Mouse (Mus musculus): ENCODE data around the gene Lmo1. TPM values are rescaled to one million over a fixed set of nuclear protein-coding genes. Genes with fewer than 3 reads are reported as not detected.

The Lmo1 gene
- polyA plus RNA-seq (2017; shearing (Covaris generic)) = not detected

DNA sequence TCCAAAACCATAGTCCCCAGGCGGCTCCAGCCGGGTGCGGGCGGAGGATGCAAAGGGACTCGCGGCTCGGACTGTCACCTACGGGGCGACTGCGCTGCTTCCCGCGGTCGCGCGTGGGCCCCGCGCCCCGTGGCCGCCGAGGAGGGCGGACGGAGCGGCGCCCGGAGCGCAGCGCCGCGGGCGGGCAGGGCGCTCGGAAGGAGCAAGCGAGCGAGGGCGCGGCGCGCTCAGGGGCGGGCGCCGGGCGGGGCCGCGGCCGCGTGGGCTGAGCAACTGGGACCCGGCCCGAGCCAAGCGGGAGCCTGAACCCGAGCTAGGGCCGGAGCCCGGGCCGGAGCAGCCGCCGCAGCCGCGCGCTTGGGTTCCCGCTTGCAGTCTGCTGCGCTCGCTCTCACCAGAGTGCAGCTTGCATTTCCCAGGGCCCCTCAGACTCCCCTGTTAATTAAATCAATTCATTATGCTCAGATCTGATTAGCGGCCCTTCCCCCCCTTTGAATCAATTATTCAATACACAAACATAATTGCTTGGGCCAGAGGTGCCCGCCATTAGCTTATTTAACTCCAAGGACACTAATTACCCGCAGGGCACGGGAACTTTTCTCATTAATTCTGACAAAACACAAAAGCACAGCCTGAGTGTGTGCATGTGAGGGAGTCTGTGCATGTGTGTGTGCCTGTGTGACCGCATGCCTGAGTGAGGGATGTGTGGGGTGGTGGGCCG is at the start of gene Lmo1:
Gene Lmo1 (minus strand): TSS at position 259 of the 721 bp plus-strand sequence.
- no peak for ATAC-seq

DNA sequence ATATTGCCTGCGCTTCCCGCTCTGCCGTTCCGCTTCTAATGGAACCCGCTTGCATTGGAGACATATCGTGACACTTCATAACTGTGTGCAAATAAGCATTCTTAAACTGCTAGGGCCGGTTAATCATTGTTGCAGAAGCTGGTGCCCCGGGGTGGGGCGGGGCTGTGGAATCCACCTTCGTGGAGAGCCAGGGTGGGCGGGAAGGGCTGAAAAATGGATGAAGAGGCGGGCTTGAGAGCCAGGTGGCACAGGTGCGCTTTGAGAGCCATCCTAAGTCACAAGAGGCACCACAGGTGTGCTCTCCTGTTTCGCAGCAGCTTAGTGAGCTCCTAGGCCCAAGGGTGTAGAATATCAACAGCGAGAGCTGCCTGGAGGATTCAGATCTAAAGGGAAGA is 46.7 kb upstream of the Lmo1 start:
- ATAC-seq = no peak

DNA sequence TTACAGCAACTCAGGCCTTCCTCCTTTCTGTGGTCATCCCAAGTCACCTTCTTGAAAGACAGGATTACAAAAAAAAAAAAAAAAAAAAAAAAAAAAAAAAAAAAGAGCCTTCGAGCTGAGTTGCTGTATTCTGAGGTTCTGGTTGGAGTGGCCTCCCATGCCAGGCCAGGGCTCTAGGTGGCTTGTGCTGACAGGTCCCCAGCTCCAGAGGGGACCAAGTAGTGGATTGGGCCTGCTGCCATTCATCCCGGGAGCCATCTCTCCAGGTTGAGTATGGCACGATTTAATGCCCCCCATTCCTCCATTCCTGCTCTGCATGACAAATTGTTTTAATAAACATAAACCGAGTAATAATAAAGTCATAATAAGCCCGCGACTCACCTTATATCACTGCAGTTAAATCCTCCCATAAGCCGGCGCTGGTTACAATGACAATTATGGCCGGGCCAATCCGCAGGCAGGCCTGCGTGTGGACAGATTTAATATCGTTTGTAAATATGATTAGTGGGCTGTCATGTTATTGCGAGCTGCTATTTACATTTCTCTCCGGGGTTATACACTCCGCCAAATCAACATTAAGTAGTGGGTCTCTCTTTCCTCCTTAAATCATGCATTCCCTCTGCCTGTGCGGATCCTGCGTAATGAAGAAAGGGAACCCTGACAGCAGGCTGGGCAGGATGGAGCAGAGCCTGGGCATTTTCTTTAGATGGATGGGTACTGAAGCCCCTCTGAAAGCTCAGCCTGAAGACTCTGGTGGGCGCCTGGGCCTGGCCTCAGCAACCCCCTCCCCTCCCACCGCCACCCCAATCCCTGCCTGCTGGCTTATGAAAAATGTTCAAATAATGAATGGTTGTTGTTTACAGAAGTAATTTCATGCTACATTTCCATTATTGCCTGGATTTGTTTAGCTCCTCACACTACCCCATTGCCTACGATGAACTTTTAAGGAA is 46.0 kb upstream of the Lmo1 start:
- no peak for ATAC-seq

DNA sequence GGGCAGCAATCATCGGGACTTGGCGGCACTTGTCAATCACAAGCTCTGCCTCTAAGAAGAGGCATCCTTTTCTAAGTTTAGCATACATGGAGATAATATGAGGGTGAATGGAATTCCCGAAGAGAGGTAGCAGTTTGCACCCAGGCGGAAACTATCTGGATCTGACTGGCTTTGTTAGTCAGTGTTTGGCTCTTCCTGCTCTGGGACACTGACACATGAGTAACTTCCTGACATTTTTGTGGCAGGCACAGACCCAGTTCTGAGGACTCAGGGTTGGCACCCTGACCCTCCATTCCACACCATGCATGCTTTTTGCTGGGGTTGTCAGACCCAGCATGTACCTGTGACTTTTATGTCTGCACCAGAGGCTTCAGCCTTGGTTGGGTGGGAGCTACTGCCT is 45.0 kb upstream of the Lmo1 start:
- no peak for ATAC-seq

DNA sequence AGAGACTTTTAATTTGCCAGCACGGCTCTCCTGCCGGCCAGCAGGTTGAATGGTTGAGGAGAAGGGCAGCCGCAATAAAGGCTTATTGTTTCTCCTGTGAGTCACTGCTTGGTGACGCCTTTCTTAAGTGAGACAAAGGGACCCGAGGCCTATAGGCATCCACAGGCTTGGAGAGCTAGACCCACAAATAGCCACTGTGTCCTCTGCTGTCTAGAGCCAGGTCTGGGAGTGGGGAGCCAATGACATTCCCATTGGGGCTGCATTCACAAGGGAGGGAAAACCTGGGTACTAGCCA is 43.9 kb upstream of the Lmo1 start:
- ATAC-seq = no peak

DNA sequence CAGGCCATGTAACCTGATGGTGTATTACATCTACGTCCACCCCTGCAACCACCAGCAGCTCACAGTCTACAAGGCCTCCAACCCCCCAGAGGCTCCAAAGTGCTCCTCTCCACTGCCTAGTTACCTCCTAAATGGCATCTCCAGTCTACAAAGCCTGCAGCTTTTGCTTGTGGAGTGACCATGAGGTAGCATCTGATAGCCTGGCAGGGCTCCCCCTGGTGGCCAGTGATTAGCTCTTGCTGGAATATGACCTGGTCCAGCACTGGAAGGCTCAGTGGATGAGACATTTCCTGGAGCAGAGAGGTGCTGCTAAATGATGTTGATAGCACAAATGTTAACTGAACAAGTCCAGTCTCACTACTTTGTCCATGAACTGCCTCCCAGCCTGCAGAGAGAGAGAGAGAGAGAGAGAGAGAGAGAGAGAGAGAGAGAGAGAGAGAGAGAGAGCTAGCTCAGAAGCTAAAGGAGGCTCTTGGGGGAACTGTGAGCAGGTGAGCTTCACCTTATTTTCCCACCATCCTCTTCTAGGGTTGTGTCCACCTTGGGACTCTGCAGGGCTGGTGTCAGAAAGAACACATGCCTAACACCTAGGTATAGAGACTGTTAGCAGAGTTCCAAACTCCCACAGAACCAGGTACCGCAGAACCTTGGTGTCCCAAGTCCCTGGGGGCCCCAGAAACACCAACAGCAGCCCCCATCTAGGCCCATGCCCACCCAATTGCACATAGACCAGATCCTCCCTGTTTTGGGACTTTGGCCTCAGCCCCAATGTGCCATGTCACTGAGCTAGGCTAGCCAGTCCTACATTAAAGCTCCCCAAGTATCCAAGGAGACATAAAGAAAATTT is 43.3 kb upstream of the Lmo1 start:
- no peak for ATAC-seq

DNA sequence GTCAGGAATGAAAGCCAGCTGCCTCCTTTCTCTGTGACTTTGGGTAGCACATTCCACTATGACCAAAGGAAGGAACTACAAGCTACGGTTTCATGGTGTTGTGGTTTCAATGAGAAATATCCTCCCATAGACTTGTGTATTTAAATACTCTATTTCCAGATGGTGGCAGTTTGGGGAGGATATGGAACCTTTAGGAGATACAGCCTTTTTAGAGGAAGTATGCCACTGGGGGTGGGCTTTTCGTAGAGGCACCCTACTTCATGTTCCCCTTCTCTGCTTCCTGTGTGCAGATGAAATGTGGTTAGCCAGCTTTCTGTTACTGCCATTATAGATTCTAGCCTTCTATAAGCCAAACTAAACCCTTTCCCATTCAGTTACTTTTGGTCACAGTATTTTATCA is 34.8 kb upstream of the Lmo1 start:
- ATAC-seq = no peak

DNA sequence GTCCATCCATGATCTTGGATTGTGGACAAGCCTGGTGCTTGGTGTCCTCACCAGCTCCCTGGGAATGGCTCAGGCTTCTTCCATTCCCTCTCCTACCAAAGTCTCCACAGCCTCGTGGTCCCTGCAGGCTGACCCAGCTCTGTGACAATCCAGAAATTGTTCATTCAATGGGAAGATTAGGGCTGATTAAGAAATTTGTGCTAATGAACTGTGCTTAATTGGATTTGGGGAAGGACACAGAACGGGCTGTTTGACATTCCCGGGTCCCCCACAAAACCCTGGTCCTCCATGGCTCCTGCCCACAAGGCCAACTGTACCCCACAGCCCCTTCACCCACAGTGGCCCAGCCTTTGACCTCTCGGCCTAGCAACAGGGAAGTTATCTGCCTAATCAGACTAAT is 32.8 kb upstream of the Lmo1 start:
- no peak for ATAC-seq

DNA sequence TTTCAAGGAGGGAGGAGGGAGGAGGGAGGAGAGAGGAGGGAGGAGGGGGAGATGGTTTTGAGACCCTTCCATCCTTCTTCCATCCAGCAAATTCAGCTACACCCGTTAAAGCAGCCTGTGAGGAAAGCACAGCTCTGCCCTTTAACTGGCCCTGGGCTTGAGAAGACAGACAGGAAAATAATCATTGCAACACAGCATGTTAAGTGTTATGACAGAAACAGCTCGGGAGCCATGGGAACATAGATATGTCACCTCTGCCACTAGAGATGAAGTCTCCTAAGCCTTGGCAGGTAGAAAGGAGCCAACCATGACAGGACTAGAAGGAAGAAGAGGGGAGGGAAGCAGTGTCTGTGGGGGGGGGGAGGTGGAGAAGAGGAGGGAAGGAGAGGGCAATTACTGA is 31.4 kb upstream of the Lmo1 start:
- ATAC-seq = no peak

DNA sequence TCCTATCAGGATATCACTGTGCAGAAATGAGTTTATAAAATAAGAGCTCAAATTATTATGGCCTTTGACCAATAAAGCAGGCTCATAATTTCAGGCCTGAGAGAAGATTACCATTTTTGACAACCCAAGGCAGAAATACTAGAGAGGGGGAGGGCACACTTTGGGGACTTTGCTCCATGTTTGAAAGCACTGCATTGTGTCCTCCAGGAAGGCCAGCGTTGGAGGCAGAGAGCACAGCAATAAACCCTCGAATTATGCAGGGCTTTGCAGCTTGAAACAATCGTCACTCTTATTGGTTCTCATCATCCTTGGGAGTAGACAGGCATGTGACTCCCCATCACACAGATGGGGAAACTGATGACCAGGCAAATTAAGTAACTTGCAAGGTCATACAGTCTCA is 28.1 kb upstream of the Lmo1 start:
- ATAC-seq = no peak

DNA sequence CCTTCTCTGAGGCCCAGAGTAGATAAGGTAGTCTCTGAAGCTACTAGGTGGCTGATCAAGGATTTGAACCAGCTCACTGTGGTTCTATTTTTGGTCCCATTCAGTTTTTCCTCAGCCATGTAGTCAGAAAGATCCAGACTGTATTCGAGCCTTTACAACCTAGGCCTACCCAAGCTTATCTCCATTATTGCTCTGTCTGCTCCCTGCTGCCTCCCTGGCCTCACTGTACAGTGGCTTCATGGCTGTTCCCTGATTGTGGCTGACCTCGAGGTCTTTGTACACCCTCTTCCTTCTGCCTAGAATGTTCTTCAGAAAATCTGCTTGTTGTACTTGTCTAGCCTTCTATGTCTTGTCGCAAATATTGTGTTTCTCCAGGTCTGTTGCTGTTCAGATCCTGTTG is 25.6 kb upstream of the Lmo1 start:
- no peak for ATAC-seq

DNA sequence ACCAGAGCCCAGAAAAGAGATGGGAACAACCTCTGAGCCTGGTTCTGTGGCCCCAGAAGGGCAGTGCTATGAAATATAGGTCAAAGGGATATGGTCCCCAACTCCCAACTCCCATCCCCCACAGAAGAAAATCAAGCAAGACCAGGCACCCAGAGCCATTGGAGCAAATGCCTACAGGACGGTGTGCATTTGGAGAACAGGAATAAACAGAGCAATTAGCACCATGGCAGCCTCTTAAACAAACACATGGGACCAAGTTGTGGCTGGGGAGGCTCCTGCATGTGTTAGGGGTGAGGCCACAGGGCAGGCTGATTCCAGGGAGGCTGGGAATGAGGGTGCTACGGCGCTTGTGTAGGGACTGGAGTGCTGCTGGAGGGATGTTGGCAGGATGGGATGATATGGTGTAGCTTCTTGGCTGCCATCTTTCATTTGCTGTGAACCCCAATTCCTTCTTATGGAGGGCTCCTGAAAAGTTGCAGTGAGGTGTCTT is 22.2 kb upstream of the Lmo1 start:
- ATAC-seq = no peak

DNA sequence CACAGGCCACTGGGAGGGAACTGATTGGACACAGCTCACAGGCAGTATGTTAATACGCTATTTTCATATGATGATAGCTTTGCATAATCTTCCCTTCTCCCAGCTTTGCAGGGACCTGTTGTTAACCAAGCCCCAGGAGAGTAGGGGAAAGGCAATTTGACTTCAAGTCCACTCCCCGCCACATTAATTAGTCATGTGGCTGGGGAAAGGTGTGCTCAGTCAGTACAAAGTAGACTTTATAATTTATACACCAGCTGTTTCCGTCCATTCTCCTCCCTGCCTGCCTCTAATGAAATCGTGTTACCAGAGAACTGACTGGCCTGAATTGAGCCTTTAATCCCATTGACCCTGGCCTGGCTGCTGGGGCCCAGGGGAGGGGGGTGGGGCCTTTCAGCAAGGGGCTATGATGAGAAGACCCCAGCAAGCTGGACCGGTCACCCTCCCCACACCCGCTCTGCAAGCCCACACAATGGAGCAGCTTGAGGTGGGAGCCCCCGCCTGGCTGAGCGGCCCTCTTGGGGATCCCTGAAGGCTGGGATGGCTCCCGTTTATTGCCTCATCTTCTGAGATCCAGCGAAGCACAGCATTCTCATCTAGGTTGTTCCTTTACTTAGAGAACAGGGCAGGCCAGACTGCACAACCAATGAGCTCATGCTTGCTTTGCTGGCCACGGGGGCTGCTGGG is 21.5 kb upstream of the Lmo1 start:
- no peak for ATAC-seq

DNA sequence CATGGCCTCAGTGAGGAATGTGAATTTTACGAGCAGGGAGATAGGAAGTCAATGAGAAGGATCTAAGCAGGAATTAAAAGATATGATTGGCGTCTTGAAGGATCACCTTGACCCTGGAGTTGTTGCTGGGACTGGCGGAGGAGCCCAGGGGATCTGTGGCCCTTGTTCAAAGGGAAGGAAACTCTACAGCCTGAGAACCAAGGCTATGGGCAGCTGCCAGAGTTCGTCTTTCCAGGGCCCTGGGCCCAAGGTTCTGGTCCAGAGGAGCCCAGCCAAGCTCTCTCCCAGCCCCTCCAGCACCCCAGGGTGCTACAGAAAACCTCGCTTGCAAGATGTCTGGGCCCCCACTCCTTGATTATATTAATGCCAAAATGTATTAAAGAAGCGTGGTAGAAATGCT is 21.0 kb upstream of the Lmo1 start:
- no peak for ATAC-seq

DNA sequence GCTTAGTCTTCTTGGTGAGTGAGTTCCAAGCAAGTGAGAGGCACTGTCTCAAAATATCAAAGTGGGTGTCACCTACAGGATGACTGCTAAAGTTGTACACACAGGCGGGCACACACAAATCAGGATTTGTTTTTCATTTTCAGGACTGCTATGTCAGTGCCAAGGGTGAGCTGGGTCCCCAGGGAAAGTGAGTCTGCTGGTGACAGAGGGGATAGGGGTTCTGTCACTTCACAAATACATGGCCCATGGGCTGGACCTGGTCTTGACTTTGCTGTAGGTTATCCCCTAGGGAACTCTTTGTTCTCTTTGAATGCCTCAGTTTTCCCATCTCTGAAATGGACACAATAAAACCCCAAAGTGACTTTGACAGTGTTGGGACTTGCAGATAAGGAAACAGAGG is 19.8 kb upstream of the Lmo1 start:
- no peak for ATAC-seq

DNA sequence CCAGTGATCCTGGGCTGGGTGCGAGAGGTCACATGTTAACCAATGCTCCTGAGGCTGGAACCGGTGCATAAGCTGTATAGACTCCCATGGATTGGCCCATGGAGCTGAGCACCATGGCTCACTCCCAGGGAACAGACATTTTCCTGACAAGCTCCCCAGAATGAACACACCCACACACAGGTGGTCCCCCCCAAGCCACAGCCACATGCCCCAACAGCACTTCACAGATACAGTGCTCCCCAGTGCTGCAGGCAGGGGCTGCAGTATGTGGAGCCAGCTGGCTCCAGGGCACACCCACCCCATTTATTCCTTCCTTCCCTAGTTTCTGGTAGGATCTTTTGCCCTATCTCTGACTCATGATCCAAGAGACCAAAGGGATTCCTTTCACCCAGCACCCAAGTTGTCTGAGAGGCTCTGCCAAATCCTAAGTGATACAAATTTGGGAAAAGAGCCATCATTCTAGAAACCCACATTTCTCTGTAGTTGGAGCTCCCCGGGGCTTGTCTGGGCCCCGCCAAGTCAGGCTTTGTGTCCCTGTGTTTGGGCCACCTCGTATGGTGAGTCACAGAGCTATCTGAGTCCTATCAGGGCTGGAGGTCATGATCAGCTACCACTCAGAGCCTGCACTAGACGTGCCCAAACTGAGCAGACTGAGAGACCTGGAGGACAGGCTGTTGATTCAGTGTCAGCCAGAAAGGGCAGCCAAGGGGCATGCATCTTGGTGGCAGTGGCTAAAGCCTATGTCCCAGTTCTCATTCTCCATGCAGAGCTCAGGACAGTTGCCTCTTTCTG is 12.4 kb upstream of the Lmo1 start:
- no peak for ATAC-seq

DNA sequence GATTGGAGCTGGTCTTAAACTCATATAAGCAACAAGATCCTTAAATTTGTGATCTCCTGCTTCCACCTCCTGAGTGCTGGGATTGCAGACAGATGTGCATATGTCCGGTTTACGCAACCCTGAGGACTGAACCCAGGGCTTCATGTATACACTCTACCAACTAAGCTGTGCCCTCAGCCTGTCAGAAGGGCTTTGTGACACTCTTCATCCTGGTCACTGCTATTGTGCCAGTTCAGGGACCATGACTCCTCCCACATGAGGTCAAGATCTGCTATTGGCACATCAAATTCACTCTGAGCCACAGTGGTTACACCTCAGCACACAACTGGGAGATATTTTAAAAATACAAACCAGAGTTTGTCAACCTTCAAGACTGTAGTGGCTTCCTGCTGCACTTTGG is 11.0 kb upstream of the Lmo1 start:
- no peak for ATAC-seq

DNA sequence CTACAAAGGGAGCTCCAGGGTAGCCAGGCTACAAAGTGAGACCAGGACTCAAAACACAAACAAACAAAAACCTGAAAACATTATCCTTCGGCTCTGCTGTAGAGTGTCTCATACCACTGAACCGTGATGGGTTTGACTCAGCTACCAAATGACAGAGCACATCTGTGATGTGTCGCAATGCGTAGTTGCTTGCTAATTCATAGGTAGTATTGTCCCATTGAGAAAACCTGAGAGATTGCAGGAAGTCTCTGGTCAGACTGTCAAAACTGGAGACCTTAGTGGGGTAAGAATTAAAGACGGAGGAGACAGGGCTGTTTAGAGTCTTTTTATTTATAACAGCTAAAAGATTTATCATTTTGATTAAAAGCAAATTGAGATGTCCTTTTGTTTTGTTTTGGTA is 10.6 kb upstream of the Lmo1 start:
- no peak for ATAC-seq

DNA sequence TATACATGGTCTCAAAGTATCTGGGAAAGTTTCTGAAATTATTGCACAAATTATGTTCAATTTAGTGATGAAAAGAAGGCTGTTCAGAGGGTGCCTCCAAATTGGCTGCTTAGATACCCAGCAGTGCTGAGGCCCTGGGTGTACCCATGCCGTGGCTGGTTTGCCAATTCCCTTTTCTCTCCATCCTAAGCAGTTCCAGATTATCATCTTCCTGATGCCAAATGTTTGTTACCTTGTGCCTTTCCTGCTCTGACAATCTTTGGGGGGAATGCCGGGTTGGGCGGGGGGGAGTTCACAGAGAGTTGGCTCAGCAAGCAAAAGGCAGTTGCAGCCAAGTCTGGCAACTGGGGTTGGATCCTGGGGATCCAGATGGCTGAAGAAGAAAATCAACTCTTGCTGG is 1.7 kb upstream of the Lmo1 start:
- no peak for ATAC-seq

DNA sequence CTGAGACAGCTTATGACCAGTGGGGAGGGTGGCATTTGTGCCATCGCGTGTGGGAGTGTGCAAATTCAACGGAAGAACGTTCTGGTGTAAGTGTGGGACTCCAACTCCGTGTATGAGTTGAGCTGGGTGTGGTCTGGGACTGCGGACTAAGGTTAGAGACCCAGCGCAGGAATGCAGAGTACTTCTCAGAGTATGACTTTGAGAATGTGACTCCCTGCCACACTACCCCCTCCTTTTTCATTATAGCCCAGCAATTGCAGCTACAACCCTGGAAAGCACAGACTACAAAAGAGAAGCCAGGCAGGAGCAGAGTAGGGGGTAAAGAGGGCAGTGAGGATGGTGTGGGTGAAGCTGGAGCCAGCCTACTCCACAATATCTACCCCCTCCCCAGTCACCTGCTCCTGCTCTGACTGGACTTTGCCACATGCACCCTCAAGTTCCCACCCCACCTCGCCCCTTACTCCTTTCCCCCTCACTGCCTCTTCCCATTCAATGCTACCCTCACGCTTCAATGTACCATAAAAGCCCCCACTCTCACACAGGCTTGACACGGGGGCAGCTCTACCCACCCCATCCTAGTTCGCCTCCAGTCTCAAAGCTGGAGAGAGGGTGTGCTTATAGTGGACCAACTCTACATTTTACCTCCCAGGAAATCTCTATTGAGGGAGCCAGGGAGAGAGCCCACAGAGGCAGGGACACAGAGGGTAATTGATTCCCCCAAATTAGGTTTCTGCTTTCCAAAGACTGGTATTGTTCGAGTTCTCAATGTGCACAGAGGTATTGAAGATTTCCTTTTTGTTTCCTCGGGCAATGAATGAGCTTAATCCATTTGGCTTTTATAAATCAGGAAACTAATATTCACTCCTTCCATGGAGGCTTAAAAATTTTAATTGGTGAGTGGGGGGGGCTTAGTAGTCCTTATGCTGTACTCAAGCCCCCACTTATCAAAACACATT is 941 bp upstream of the Lmo1 start:
- no peak for ATAC-seq
